Mouse (Mus musculus) cerebellum, adult 9-10 months (tissue): ENCODE results near the gene Xrcc4.
"Not testable (repeated sequence)": the region's sequence is repeated elsewhere in the genome, so short reads cannot be mapped to it uniquely, and the experiment has no call there.

Experiments
- DNase-seq: peaks from one replicate; pipeline ENCODE4 v3.0.0; 2022

Xrcc4 gene

DNA sequence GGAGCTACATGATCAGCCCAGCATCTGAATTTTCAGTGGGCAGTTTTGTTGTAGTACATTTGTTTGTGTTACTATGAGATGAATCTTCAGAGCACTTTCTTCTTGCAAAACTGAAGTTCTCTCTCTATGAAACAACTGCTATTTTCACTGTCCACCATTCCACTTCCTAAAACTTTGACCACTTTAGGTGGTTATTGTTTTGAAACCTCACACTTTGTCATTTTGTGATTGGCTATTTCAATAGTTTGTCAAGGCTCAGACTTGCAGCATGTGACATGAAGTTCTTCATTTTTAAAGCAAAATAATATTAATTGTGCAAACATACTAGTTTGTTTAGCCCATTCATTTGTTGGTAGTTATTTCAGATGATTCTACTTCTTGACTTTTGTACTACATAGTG lies 280.4 kb downstream of the Xrcc4 start:
- DNase-seq: no peak

DNA sequence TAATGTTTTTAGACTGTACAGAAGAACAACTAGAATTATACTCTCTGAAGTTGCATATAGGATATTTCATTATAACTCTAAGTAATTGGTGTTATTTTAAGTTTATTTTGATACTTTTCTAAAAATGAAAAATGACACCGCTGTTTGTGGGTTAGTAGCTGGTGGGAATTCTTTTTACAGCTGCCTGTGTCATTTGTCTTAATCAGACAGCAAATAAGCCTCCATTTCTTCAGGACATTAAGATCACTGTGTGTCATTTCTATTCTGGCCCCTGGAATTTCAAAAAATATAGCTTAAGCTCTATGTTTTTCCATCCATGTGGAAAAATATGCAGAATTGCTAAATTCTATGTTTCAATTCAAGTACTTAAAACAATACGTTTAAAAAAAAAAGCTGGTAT lies 287.5 kb downstream of the Xrcc4 start:
- DNase-seq: no peak

DNA sequence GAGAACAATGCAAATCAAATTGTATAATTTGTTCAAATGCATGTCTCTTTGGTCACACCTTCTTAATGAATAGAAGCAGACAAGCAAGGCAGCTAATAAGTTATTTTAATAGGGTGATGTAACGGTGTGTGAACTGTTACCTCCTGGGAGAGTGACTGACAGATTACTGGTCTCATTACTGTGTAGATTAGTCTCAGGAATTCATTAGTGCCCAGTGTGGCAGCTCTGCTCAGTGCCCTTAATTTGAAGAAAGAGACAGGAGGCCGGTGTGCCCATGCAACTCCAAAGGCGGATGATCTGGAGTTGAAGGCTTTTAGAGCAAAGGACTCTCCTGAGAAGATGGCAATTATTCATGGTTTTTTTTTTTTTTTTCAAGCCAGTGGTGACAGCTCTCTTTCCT lies 291.7 kb downstream of the Xrcc4 start:
- no peak for DNase-seq

GRCm38 (mm10) chr13:89791475-89791874 lies 297.9 kb downstream of the Xrcc4 start:
- no peak for DNase-seq

- DNase-seq: no peak
These were observed 306.5 kb downstream of the Xrcc4 start for GRCm38 (mm10) chr13:89782886-89783285.

DNA sequence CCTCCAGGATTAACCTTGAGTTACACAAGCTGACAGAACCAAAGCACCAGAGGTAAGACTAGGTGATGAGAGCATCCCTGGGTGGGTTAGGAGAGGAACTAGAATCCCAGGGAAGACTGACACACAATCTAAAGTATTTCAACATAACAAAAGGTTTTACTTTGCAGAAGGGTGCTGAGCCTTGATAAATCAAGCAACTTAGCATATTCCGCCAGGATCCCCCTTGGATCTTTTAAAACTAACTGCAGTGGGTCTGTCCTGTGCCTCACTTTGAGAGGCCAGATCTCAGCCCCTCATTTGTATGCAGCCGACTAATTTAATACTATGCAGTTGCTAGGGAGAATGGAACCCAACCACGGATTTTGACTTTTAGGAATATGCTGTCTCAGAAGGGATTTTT lies 309.1 kb downstream of the Xrcc4 start:
- DNase-seq: no peak

GRCm38 (mm10) chr13:89779208-89779911 lies 310.0 kb downstream of the Xrcc4 start:
- DNase-seq: peak; percentile 45

- no peak for DNase-seq
These were observed 311.6 kb downstream of the Xrcc4 start for GRCm38 (mm10) chr13:89777764-89778163.

DNA sequence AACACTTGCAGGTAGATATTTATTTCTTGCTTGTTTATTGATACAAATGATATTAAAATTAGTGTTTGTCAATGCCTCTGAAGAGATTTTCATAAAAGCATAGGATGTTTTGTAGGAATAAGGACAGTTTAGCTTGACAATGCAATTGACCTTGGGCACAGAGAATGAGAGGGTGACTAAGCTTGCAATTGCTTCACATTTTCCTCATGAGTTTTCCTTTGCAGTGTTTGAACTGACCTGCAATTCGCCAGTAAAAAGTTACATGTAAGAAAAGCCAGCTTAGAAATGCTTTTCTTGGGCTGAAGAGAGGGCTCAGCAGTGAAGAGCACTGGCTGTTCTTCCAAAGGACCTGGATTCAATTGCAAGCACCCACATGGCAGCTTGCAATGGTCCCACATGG lies 312.3 kb downstream of the Xrcc4 start:
- no peak for DNase-seq

DNA sequence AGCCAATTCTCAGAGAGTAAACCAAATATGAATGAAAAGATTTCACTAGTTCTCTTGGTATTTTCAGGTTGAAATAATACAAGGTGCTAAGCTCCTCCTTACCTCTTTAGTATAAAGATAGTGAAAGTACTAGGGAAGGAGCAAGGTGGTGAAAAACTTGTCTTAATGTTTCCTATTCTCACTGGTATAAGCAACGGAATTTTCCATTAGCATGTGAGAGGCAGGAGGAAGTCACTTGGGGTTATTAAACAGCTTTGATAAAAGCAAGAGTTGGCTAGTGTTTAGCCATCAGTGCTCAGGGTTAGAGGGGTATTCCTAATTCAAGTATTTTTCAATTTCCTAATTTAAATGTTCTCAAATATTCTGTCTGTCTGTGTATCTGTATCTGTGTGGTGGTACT lies 322.9 kb downstream of the Xrcc4 start:
- DNase-seq: no peak

GRCm38 (mm10) chr13:89765966-89766365 lies 323.4 kb downstream of the Xrcc4 start:
- no peak for DNase-seq

DNA sequence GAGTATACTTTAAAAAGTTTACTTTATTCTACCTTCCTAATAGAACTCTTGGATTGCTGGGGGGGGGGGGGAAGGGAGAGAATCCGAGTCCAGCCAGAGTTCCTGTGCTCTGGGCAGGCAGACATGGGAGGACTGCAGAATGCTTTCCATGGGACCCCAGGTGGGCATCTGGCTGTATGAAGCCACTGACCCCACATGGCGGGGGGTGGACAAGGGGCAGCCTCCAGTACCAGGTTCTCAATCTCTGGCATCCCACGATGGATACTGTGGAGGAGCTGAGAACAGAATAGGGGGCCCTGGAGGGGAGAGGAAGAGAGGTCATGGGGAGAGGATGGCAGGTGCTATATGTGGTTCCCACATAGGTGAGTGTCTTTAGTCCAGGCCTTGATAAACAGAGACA lies 327.1 kb downstream of the Xrcc4 start:
- DNase-seq: no peak

- DNase-seq: no peak
These were observed 333.1 kb downstream of the Xrcc4 start for GRCm38 (mm10) chr13:89756347-89756746.

GRCm38 (mm10) chr13:89750562-89750961 lies 338.8 kb downstream of the Xrcc4 start:
- not testable (repeated sequence) for DNase-seq

- DNase-seq: no peak
These were observed 346.2 kb downstream of the Xrcc4 start for GRCm38 (mm10) chr13:89743201-89743600.

DNA sequence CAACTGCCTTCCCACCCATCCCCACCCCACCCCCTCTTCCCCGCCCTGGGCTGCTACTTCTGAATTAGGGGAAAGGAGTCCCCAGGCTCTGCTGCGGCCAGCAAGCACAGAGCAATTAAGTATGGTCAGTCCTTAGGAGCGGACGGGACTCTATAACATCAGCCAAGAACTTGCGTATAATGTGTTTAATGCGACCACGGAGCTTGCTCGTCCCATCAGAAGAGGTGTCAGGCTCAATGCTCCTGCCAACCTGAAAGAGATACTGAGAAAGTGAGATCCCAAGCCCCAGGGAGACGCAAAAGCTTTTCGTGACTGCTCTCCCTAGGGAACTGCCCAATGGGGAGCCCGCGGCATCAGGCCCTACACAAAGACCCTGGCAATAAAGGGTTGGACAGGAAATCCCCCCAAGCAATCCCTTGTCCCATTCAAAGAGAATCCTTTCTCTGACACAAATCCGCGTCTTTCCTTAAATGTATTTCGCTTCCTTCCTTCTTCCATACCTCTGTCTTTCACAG lies 346.7 kb downstream of the Xrcc4 start:
- no peak for DNase-seq

DNA sequence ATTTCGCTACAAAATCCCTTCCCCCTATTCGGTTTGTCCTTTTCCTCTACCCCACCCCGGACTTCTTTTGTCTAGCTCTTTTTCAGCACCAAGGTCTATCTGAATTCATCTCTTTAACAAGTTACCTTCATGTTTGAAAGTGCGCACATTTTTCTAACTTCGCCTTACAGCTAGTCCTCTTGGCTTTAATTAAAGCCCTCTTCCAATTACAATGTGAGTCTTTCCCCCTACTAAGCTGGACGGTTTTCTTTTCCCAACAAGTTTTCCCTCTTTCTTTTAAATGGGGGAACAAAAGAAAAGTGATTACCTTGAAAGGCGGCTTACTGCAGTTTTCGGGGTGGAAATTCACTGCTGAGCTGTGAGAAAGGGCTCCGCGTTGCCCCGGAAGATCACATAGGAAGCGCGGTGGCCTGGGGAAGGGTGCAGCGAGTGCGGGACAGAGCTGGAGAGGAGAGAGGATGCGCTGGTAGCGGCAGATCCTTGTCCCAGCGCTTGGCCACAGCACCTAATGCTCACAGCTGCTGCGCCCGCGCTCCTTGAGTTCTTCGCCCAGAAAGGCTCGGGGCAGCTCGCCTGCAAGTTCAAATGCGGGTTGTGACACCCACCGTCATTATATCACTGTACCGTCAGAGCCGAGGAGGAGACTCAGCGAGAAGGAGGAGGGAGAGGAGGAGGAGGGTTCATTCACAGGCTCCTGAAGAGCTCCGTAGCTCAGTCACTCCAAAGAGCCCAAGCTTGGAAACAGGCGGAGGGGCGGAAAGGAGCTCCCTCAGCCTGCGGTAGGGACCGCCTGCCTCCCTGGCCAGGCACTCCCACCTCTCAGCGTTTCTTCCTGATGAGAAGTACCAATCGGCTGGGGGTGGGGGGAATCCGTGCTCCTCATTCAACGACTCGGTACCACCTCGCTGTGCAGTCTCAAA lies 347.4 kb downstream of the Xrcc4 start, which contains the start of gene Vcan:
Gene Vcan (minus strand): TSS at position 744 of the 920 bp plus-strand sequence.
- DNase-seq: no peak

DNA sequence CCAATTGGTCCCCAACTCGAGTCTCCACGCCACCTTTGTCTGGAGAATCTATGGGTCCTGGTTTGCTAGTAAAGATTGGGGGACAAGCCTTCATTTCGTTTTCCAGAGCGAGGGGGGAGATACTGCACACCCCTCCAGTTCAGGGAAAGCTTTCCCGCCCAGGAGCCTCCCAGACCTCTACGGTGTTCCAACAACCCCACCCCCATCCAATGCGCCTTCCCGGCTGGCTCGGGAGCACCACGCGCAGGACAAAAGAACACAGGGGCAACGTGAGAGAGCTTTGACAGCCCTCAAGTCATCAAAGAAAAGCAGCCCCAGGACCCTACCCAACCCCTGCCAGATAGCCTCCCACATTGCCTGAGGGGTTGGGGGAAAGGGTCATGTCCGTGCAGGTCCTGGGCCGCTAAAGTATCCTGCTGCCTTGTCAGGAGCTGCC lies 348.3 kb downstream of the Xrcc4 start:
- DNase-seq: no peak

- peak; percentile 29 for DNase-seq
These were observed 348.9 kb downstream of the Xrcc4 start for GRCm38 (mm10) chr13:89740243-89741115.

GRCm38 (mm10) chr13:89739696-89740242 lies 349.6 kb downstream of the Xrcc4 start:
- no peak for DNase-seq

DNA sequence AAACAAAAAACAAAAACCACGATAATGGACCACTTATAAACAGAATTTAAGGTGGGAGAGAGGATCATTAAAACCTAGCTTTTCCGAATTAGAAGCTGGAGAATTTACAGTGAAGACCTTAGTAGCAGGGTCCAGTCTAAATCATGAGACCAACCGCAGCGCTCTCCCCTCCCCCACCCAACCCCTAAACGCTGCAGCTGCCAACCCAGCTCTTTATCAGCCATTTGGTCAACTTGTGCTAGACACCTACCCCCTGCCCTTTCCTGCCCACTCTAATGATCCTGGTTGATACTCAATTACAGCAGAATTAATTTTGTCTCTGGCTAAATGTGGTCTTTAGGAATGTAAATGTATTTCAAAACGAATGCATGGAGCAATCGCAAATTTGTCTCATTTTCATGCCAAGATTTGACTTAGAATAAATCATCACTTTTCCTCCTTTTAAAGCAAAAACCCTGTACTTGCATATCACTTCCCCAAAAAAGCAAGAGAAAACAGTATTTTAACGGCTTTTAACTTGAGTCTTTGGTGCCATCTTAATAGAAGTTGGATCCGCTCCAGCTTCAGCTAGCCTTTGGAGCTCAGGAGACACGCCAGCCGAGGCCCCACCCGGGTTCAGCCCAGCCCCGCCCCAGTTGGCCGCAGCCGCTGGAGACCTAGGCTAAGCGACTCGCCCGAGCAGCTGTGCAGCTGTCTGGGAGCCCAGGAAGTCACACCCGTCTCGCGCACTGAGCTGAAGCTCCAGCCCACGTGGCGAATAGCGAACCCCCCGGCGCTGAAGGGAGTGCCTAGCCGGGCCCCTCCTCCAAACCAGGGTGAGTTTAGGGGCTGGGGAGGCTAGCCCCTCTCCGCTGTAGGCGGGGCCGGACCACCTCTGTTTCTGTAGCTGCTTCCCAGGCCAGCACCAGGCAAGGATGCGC lies 350.4 kb downstream of the Xrcc4 start:
- DNase-seq: no peak
